Mouse (Mus musculus) olfactory bulb, adult 2 months (tissue): ENCODE results near the gene Copz1.

Experiments
- CTCF ChIP-seq: fragments of 200-500 bp; IDR thresholded peaks from 2 replicates; pipeline ENCODE4 v1.5.1; 2012; ENCODE audit warnings: low read depth, mild to moderate bottlenecking, low read length, moderate library complexity; ENCODE audit not compliant: insufficient read depth
- POLR2A ChIP-seq: fragments of 200-500 bp; IDR thresholded peaks from 2 replicates; pipeline ENCODE4 v1.6.1; 2012; ENCODE audit warnings: mild to moderate bottlenecking, low read depth, low read length, moderate library complexity; ENCODE audit not compliant: insufficient read depth

DNA sequence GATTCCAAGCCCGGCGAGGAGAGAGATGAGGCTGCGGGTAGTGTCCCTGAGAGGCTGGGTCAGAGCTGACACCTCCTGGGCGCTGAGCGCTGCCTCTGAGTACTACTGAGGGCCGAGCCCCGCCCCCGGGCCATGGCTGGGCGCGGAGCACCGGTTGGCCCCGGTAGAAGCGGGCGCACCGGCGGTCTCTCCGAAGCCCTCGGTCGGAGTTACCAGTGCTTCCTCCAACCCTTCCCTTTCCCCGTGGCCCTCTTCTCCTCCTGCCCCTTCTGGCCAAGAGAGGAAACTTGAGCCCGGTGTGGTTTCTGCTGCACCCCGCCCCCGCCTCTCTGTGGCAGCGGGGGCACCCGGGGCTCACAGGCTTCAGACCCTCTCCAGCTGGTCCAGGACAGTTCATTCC is 17.3 kb upstream of the Copz1 start:
- TF ChIP-seq POLR2A (no peak), CTCF (no peak)
